Mouse (Mus musculus) kidney, postnatal 10 days (tissue): Measurements from ENCODE around the gene Uck1.

Experiments
- DNase-seq: peaks from one replicate; pipeline ENCODE4 v3.0.0; 2021; ENCODE audit warnings: mixed read lengths

Uck1 gene

GRCm38 (mm10) chr2:32258887-32259533 lies 949 bp downstream of the Uck1 start:
- DNase-seq, result peak; percentile 48

- DNase-seq, result no peak
These were observed 3.7 kb downstream of the Uck1 start for GRCm38 (mm10) chr2:32256273-32256672.

GRCm38 (mm10) chr2:32254563-32254962 lies 5.4 kb downstream of the Uck1 start:
- no peak for DNase-seq

- DNase-seq, result no peak
These were observed 6.6 kb downstream of the Uck1 start for GRCm38 (mm10) chr2:32253352-32253751.

- DNase-seq, result no peak
These were observed 7.3 kb downstream of the Uck1 start for GRCm38 (mm10) chr2:32252658-32253057.

- no peak for DNase-seq
These were observed 8.0 kb downstream of the Uck1 start for GRCm38 (mm10) chr2:32251791-32252527.

- no peak for DNase-seq
These were observed 11.3 kb downstream of the Uck1 start for GRCm38 (mm10) chr2:32248377-32249361.

GRCm38 (mm10) chr2:32246741-32247140 lies 13.2 kb downstream of the Uck1 start:
- no peak for DNase-seq

- no peak for DNase-seq
These were observed 17.0 kb downstream of the Uck1 start for GRCm38 (mm10) chr2:32242986-32243385.

GRCm38 (mm10) chr2:32240591-32240990 lies 19.4 kb downstream of the Uck1 start:
- no peak for DNase-seq

- DNase-seq, result no peak
These were observed 21.1 kb downstream of the Uck1 start for GRCm38 (mm10) chr2:32238708-32239435.

- no peak for DNase-seq
These were observed 22.4 kb downstream of the Uck1 start for GRCm38 (mm10) chr2:32237571-32237970.

- peak; percentile 67 for DNase-seq
These were observed 23.0 kb downstream of the Uck1 start for GRCm38 (mm10) chr2:32236760-32237487.

- DNase-seq, result peak; percentile 94
These were observed 23.8 kb downstream of the Uck1 start, which contains the start of gene Pomt1 for GRCm38 (mm10) chr2:32235886-32236759. Gene Pomt1 (plus strand): TSS chr2:32236590.

- no peak for DNase-seq
These were observed 24.5 kb downstream of the Uck1 start for GRCm38 (mm10) chr2:32235433-32235832.

GRCm38 (mm10) chr2:32222057-32222456 lies 37.9 kb downstream of the Uck1 start:
- no peak for DNase-seq

- DNase-seq, result no peak
These were observed 38.4 kb downstream of the Uck1 start for GRCm38 (mm10) chr2:32221577-32221976.

GRCm38 (mm10) chr2:32220969-32221368 lies 39.0 kb downstream of the Uck1 start:
- no peak for DNase-seq

GRCm38 (mm10) chr2:32220021-32220420 lies 39.9 kb downstream of the Uck1 start:
- no peak for DNase-seq

GRCm38 (mm10) chr2:32219501-32219900 lies 40.5 kb downstream of the Uck1 start:
- DNase-seq, result no peak
